Mouse (Mus musculus) limb, embryonic 13.5 days (tissue): ENCODE data around the gene Frem2. TPM values are rescaled to one million over a fixed set of nuclear protein-coding genes. Genes with fewer than 3 reads are reported as not detected.

Source experiments
- ATAC-seq: fragments of 200-750 bp; cut with Nextera tagmentation; 2 replicates; pipeline ENCODE4 v1.8.0; 2017; ENCODE audit warnings: low read depth, moderate number of reproducible peaks, moderate TSS enrichment; ENCODE audit not compliant: low FRiP score
- H3K27ac ChIP-seq: fragments of 300-500 bp; sonication (generic); 2 replicates; pipeline ENCODE4 v1.5.1; 2015; ENCODE audit warnings: inconsistent platforms, mild to moderate bottlenecking, moderate library complexity
- H3K27me3 ChIP-seq: fragments of 300-500 bp; sonication (generic); 2 replicates; pipeline ENCODE4 v1.6.1; 2015; ENCODE audit warnings: mild to moderate bottlenecking, inconsistent platforms
- H3K36me3 ChIP-seq: fragments of 300-500 bp; sonication (generic); 2 replicates; pipeline ENCODE4 v1.6.1; 2015; ENCODE audit warnings: inconsistent platforms, mild to moderate bottlenecking, moderate library complexity
- H3K4me1 ChIP-seq: fragments of 300-500 bp; sonication (generic); 2 replicates; pipeline ENCODE4 v1.6.1; 2015; ENCODE audit warnings: inconsistent platforms
- H3K4me2 ChIP-seq: fragments of 300-500 bp; sonication (generic); replicated peaks from 2 replicates; pipeline ENCODE4 v1.6.1; 2015; ENCODE audit warnings: inconsistent platforms, mild to moderate bottlenecking, moderate library complexity
- H3K4me3 ChIP-seq: fragments of 300-500 bp; sonication (generic); 2 replicates; pipeline ENCODE4 v1.5.1; 2015; ENCODE audit warnings: moderate library complexity, mild to moderate bottlenecking, inconsistent platforms
- H3K9ac ChIP-seq: fragments of 300-500 bp; sonication (generic); 2 replicates; pipeline ENCODE4 v1.6.1; 2015; ENCODE audit warnings: mild to moderate bottlenecking, inconsistent platforms
- H3K9me3 ChIP-seq: fragments of 300-500 bp; sonication (generic); 2 replicates; pipeline ENCODE4 v1.6.1; 2016; ENCODE audit warnings: inconsistent platforms
- WGBS: fragments of 180-500 bp; shearing (Covaris S2); methylation state at CpG from one replicate; pipeline ENCODE4 v1.1.7; 2015; 5-methylcytosine and 5-hydroxymethylcytosine counted together
- polyA plus RNA-seq: library from polyadenylated mRNA; unstranded; fragments of >200 nt; fragmentation: Nextera tagmentation; extraction: Ambion mirVana; gene quantifications from 2 replicates; pipeline ENCODE4 v1.2.1, GENCODE M21; 2015

Frem2 gene
- polyA plus RNA-seq = 5.7 and 6.8 TPM in 2 replicates

DNA sequence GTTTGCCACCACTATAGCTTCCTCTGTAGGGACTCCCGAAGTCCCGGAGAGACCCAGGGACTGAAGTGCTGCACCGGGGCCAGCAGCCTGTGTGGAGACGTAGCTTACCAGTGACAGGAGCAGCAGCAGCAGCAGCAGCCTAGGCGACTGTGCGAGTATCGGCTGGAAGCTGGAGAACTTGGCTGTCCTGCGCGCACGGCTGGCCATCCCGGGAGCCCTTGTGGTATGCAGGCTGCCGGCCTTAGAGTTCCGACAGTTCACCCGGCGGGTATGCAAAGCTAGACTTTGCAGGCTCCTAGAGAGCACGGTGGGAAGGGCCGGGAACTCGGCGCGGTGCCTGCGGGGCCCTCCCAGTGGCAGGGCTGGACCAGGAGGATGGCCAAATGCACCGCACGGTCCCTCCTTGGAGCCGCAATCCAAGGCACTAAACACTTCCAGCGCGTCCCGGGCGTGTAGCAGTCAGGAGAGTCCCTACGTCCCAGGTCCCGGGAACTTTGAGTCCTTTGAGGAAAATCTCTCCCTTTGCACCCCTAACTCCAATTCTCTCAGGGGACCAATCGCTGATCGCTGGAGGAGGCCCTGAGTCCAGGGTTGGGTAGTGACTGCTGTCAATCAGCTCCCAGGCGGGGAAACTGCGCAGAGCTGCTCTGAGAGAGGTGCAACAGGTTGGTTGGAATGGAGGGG is at the start of gene Frem2:
Frem2 (minus strand) TSS at position 478 of the 684 bp plus-strand sequence.
- Histone ChIP-seq H3K9me3 (peaks cover 27% of the 10 kb centered on the region), H3K9ac (peak within 1 kb of the TSS; percentile 68), H3K4me1 (peaks cover 26% of the 10 kb centered on the region), H3K4me2 (peak within 1 kb of the TSS; percentile 99), H3K27me3 (peaks cover 35% of the 10 kb centered on the region), H3K4me3 (peak within 1 kb of the TSS; percentile 62), H3K27ac (peak within 1 kb of the TSS; percentile 44), H3K36me3 (peaks cover 24% of the 10 kb centered on the region)
- ATAC-seq = peak; percentile 95
- WGBS = 0% methylated on average over 34 of the region's 34 CpGs

DNA sequence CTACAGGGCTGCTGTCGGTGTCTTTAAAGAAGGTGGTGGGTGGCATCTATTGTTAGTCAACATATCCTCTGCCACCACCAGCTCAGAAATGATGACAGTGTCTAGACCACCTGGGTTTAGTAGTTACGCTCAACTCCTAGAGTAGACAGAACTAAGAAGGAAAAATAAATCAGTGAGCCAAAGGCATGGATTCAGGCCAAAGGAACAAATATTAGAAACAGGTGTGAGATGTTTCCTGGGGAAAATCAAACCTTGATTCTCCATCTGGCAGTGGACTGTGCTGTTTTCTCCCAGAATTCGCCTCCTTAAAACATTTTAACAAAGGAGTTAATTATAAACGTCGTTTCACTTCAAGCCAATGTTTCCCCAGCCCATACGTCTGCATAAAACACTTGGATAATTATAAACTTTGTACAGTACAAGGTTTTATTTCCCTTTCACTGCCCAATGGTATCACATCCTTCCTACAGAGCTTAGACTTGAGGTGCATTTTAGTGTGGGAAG is 48.9 kb upstream of the Frem2 start:
- 13% methylated on average over 6 of the region's 6 CpGs for WGBS

DNA sequence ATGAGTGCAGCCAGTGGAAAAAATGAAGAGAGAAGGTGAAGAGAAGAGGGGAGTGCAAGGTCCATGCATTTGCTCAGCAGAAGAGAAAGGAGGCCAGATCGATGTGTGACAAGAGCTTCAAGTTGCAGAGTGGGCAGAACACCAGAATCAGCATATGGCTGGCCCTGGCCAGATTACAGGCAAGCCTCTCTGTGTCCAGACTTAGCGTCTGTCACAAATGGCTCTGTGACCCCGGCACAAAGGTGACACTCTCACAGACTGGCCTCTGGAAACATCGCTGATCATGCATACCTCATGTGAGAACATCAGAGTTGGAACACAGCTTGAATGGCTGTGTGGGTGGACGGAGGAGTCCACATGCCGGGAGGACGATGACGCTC is 46.0 kb upstream of the Frem2 start:
- H3K4me3 ChIP-seq = no peak overlapping the region
- 72% methylated on average over 8 of the region's 8 CpGs for WGBS
- no peak for ATAC-seq
- H3K4me1 ChIP-seq = peaks cover 16% of the 10 kb centered on the region
- no peak overlapping the region for H3K27ac ChIP-seq
- H3K9me3 ChIP-seq = no peaks in the 10 kb centered on the region
- H3K9ac ChIP-seq = no peak overlapping the region
- no peak overlapping the region for H3K4me2 ChIP-seq
- no peaks in the 10 kb centered on the region for H3K36me3 ChIP-seq
- no peaks in the 10 kb centered on the region for H3K27me3 ChIP-seq

More for the DNA sequence above, 48.9 kb upstream of the Frem2 start:
- Histone ChIP-seq H3K4me3 (no peak overlapping the region), H3K27me3 (no peaks in the 10 kb centered on the region), H3K9ac (no peak overlapping the region), H3K9me3 (no peaks in the 10 kb centered on the region), H3K36me3 (no peaks in the 10 kb centered on the region), H3K4me2 (peak overlapping the region; percentile 27), H3K27ac (no peak overlapping the region), H3K4me1 (peaks cover 16% of the 10 kb centered on the region)
- peak; percentile 57 for ATAC-seq

DNA sequence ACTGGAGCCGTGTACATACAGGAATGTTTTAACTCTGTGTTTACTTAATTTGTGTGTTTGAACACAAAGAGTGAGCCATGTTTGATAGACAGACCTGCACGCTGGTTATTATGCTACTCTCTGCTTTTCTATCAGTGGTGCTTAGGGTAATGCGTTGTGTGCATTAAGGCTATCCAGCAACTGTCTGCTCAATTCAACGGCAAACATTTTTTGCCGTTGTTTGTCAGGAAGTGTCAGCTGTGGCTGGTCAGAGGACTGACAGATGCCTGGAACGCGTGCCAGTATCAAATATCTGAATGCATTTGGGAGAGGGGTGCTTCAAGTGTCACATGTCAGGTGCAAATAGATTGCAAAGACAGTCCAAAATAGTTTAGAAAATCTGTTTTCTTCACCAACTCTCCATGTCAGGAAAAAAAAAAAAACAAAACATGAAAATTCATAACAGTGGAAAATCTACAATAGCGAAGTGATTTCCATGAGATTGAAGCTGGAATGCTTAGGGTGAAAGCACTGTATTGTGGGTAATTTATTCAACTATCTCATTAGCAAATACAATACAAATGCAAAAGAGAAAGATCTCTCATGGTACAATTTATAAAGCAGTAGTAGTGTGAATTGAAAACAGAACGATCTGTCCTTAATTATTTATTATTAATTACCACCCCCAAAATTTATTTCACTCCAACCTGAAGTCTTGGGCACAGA is 45.4 kb upstream of the Frem2 start:
- Histone ChIP-seq H3K4me1 (peaks cover 16% of the 10 kb centered on the region), H3K4me3 (no peak overlapping the region), H3K27me3 (no peaks in the 10 kb centered on the region), H3K9me3 (no peaks in the 10 kb centered on the region), H3K9ac (no peak overlapping the region), H3K27ac (no peak overlapping the region), H3K36me3 (no peaks in the 10 kb centered on the region), H3K4me2 (no peak overlapping the region)
- WGBS = 66% methylated on average over 9 of the region's 9 CpGs
- 0 out of 2 replicates have a peak, but pooled peaks have one; percentile 40 for ATAC-seq

DNA sequence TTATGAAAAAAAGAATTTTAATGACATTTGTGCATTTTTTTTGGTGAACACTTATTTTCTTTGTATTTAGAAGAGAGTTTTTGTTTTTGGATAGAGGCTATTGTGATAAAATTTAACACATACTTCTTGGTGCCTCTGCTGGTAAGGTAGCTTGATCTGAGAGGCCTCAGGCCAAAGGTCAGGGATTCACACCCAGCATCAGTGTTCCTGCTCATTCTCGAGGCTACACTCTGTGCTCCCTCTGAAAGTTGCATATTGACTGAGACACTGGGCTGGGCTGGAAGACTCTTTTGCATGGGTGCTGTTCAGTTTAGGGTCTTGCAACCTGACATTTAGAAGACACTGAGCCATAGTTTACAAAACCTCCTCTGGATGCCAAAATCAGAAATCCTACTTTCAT is 44.8 kb upstream of the Frem2 start:
- H3K27me3 ChIP-seq = no peaks in the 10 kb centered on the region
- no peak for ATAC-seq
- WGBS = 49% methylated on average over 1 of the region's 1 CpGs

DNA sequence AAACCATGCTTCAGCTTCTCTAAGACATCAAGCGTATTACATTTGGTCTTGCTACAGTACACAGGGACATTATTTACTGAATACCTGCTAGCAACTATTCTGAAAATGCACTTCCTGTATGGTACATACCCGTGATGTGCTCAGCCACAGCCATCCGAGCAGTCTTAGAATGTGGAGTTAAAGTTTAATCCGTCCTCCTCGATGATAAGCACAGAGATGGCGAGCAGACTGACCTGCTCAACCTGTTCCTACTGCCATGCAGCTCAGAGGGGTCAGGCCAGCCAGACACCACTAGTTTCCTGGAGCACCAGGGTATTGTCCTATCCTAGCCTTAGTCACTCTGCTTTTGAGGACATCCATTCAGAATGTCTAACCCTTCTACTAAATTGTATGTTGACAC is 30.6 kb upstream of the Frem2 start:
- H3K4me3 ChIP-seq = no peak overlapping the region
- H3K4me1 ChIP-seq = no peaks in the 10 kb centered on the region
- H3K9ac ChIP-seq = no peak overlapping the region
- no peak overlapping the region for H3K4me2 ChIP-seq
- H3K27ac ChIP-seq = no peak overlapping the region
- 86% methylated on average over 6 of the region's 6 CpGs for WGBS
- no peak for ATAC-seq
- no peaks in the 10 kb centered on the region for H3K9me3 ChIP-seq
- no peaks in the 10 kb centered on the region for H3K36me3 ChIP-seq
- no peaks in the 10 kb centered on the region for H3K27me3 ChIP-seq

More for the DNA sequence above, 44.8 kb upstream of the Frem2 start:
- peaks cover 13% of the 10 kb centered on the region for H3K4me1 ChIP-seq
- H3K4me3 ChIP-seq = no peak overlapping the region
- no peaks in the 10 kb centered on the region for H3K9me3 ChIP-seq
- no peak overlapping the region for H3K4me2 ChIP-seq
- no peaks in the 10 kb centered on the region for H3K36me3 ChIP-seq
- no peak overlapping the region for H3K27ac ChIP-seq
- H3K9ac ChIP-seq = no peak overlapping the region

DNA sequence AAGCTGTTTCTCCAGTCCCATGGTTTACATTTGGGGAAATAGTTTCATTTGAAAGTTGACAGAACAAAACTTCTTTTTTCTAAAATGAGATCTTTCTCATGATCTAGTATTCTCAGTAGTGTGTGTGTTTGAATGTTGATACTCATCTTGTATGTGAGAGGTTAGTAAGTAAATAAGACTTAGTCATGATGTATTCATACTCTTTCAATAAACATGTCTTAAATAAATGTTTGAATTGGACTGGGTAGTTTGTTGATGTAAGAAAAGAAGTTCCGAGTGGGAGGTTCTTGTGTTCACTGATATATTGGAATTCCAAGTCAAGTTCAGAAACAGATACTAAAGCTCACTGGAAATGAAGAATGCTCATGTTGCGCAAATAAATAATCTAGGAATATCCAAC is 25.1 kb upstream of the Frem2 start:
- no peak for ATAC-seq
- no peaks in the 10 kb centered on the region for H3K36me3 ChIP-seq
- H3K9me3 ChIP-seq = no peaks in the 10 kb centered on the region
- no peak overlapping the region for H3K4me3 ChIP-seq
- H3K9ac ChIP-seq = no peak overlapping the region
- no peaks in the 10 kb centered on the region for H3K4me1 ChIP-seq
- no peak overlapping the region for H3K27ac ChIP-seq
- no peak overlapping the region for H3K4me2 ChIP-seq
- 87% methylated on average over 2 of the region's 2 CpGs for WGBS
- H3K27me3 ChIP-seq = no peaks in the 10 kb centered on the region

DNA sequence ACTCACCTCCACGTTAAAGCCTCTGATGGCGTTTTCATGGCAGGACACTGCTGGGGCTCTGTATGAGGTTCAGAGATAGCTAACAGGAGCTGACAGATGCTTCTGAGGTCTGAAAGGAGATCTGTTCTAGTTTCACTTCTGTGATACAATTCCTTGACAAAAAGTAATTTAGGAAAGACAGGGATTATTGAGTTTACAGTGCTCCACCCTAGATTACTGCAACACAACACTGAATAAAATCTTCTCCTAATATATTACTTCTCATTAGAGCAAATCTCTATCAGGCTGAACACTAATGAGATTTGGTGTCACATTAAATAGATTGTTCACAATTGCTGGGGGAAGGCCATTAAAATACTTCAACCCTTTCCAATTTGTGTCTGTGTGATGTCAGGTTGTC is 23.7 kb upstream of the Frem2 start:
- Histone ChIP-seq H3K36me3 (no peaks in the 10 kb centered on the region), H3K4me3 (no peak overlapping the region), H3K4me1 (no peaks in the 10 kb centered on the region), H3K27me3 (no peaks in the 10 kb centered on the region), H3K27ac (no peak overlapping the region), H3K9ac (no peak overlapping the region), H3K4me2 (no peak overlapping the region), H3K9me3 (no peaks in the 10 kb centered on the region)
- WGBS = 41% methylated on average over 2 of the region's 2 CpGs
- no peak for ATAC-seq

DNA sequence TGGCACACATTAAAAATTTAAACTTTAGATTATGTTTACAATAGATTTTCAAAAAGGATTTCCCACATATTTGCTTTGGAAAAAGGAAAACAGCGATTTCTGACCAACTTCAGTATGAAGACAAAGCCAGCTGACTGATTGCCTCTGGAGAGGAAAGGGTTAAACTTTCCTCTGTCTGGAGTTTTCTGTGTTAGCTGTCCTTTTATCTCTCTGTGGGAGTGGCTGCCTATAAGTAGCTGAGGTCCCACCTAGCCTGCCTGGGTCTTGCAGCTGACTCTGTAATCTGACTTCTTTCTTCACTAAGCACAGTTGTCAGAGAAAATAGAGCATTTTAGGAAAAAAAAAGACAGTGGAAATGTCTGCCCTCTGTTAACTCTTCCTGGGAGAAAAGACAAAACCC is 17.1 kb upstream of the Frem2 start:
- Histone ChIP-seq H3K36me3 (no peaks in the 10 kb centered on the region), H3K9ac (no peak overlapping the region), H3K4me2 (no peak overlapping the region), H3K9me3 (no peaks in the 10 kb centered on the region), H3K27me3 (no peaks in the 10 kb centered on the region), H3K4me3 (no peak overlapping the region), H3K27ac (no peak overlapping the region), H3K4me1 (peaks cover 3% of the 10 kb centered on the region; the same call in 1 of the 2 replicates)
- WGBS = 52% methylated on average over 1 of the region's 1 CpGs
- no peak for ATAC-seq

DNA sequence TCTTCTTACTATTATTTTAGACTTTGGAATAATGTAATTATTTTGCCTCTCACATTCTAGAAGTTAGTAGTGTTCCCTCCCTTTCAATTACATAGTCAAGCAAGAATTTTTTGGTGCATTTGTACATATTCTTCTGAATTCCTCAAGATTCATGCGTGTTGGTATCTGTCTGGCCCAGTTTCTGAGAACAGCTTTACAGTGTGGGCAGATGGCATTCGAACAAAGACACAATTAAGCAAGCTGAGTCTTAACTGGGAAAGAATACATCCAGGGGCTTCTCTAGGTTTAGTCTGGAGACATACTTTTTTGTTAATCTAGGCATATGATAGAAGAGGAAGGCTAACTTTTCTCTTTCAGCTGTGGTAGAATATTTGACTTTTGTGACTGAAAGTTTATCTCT is 12.6 kb upstream of the Frem2 start:
- H3K9me3 ChIP-seq = no peaks in the 10 kb centered on the region
- 79% methylated on average over 2 of the region's 2 CpGs for WGBS
- H3K9ac ChIP-seq = no peak overlapping the region
- H3K4me1 ChIP-seq = peaks cover 3% of the 10 kb centered on the region; the same call in 1 of the 2 replicates
- H3K27ac ChIP-seq = no peak overlapping the region
- ATAC-seq = no peak
- H3K27me3 ChIP-seq = no peaks in the 10 kb centered on the region
- no peak overlapping the region for H3K4me2 ChIP-seq
- H3K4me3 ChIP-seq = no peak overlapping the region
- no peaks in the 10 kb centered on the region for H3K36me3 ChIP-seq

DNA sequence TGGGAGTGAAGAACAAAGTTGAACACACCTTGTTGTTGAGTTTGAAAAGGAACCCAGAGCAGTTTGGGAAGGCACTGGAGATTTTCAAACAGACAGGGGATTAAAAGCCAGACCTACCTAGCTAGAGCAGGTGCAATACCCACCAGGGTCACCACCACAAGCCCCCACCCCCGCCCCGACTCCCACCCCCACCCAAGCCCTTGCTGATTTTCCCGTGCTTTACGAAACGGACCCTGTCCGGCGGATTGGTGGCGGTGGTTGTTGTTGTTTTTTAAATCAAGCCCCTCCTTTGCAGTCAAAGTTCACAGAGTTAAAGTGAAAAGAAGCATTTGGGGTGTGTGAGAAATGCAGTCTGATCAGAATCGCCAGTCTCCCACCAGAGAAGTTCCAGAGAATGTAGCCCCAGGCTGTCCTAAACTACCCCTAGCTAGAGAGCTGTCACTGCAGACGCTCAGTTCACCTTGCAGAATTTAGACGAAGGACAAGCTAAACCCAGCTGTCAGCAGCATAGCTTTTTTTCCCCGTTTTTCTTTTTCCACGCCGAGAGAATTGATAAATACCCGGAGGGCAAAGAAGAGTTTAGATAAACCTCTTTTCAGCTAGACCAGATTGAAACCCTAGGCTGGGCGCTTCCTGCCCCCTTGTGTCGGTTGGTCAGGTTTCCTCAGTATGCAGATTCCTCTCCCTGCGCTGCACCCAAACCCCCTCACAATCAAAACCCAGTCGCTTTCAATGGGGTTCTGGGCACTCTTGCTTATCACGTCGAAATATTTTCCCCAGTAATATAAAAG is 784 bp upstream of the Frem2 start:
- Histone ChIP-seq H3K27me3 (peaks cover 35% of the 10 kb centered on the region), H3K4me2 (peak overlapping the region; percentile 99), H3K4me1 (peaks cover 26% of the 10 kb centered on the region), H3K36me3 (peaks cover 17% of the 10 kb centered on the region), H3K4me3 (peak overlapping the region; percentile 62), H3K27ac (no peak overlapping the region), H3K9me3 (peaks cover 26% of the 10 kb centered on the region), H3K9ac (peak overlapping the region; percentile 68)
- 1% methylated on average over 21 of the region's 21 CpGs for WGBS
- no peak for ATAC-seq
